Mouse (Mus musculus): ENCODE measurements at regions not wholly inside any gene's neighbourhood (a gene's known extent, or its start where the extent isn't known, plus 50 kb on each side); places are given as distances from the start of the nearest gene placed in this dataset.

- Histone ChIP-seq H3K9me3 (ENCODE audit: control insufficient read depth, low read length) (no peaks in the 10 kb centered on the region), H3K27me3 (ENCODE audit: control insufficient read depth, insufficient read depth, low read length) (no peaks in the 10 kb centered on the region), H3K9ac (replicated peaks; ENCODE audit: low read depth, low read length) (no peak overlapping the region), H3K4me2 (ENCODE audit: low read depth, low read length) (no peak overlapping the region), H3K4me1 (ENCODE audit: control insufficient read depth, insufficient read depth, low read length) (no peaks in the 10 kb centered on the region), H3K27ac (ENCODE audit: low read depth, low read length) (no peak overlapping the region), H3K36me3 (ENCODE audit: control insufficient read depth, insufficient read depth, low read length) (no peaks in the 10 kb centered on the region), H3K4me3 (ENCODE audit: low read depth, low read length) (no peak overlapping the region)
- peak; percentile 34; the same call in 1 of the 2 replicates for ATAC-seq (ENCODE audit: low read depth)
- WGBS: 43% methylated on average over 1 of the region's 1 CpGs
These were observed 162.4 kb downstream of the Sim1 start for GRCm38 (mm10) chr10:51056950-51057349.

- H3K36me3 ChIP-seq (ENCODE audit: control insufficient read depth, insufficient read depth, low read length): no peaks in the 10 kb centered on the region
- ATAC-seq (ENCODE audit: low read depth): no peak
- no peaks in the 10 kb centered on the region for H3K9me3 ChIP-seq (ENCODE audit: control insufficient read depth, low read length)
- H3K4me1 ChIP-seq (ENCODE audit: control insufficient read depth, insufficient read depth, low read length): no peaks in the 10 kb centered on the region
- H3K4me2 ChIP-seq (ENCODE audit: low read depth, low read length): no peak overlapping the region
- 90% methylated on average over 5 of the region's 5 CpGs for WGBS
- no peaks in the 10 kb centered on the region for H3K27me3 ChIP-seq (ENCODE audit: control insufficient read depth, insufficient read depth, low read length)
- no peak overlapping the region for H3K9ac ChIP-seq (replicated peaks; ENCODE audit: low read depth, low read length)
- no peak overlapping the region for H3K4me3 ChIP-seq (ENCODE audit: low read depth, low read length)
- no peak overlapping the region for H3K27ac ChIP-seq (ENCODE audit: low read depth, low read length)
These were observed 163.8 kb downstream of the Sim1 start for GRCm38 (mm10) chr10:51058333-51058732.

- Histone ChIP-seq H3K9me3 (ENCODE audit: control insufficient read depth, low read length) (no peaks in the 10 kb centered on the region), H3K4me3 (ENCODE audit: low read depth, low read length) (no peak overlapping the region), H3K9ac (replicated peaks; ENCODE audit: low read depth, low read length) (no peak overlapping the region), H3K36me3 (ENCODE audit: control insufficient read depth, insufficient read depth, low read length) (no peaks in the 10 kb centered on the region), H3K4me1 (ENCODE audit: control insufficient read depth, insufficient read depth, low read length) (no peaks in the 10 kb centered on the region), H3K4me2 (ENCODE audit: low read depth, low read length) (no peak overlapping the region), H3K27me3 (ENCODE audit: control insufficient read depth, insufficient read depth, low read length) (no peaks in the 10 kb centered on the region), H3K27ac (ENCODE audit: low read depth, low read length) (no peak overlapping the region)
- WGBS: 89% methylated on average over 1 of the region's 1 CpGs
- ATAC-seq (ENCODE audit: low read depth): no peak
These were observed 207.0 kb downstream of the Sim1 start for GRCm38 (mm10) chr10:51101590-51101989.

DNA sequence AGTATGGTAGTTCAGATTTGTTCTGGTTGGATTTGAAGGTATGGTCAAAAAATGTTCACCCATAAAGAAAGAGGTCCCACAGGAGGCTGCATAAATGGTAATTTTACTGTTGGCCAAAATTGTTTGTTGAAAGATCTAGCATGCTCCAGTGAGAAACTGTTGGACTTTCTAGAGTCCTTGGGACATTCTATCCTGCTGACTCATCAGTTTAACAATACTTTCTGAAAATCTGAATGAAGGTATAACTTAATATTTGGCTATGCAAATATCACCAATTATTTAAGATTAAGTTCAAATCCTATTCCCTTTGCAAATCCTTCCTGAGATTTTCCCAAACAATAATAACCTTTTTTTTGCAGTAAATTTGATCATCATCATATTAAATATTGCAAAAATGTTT is 257.3 kb downstream of the Sim1 start:
- ATAC-seq (ENCODE audit: low read depth): no peak
- Histone ChIP-seq H3K4me2 (ENCODE audit: low read depth, low read length) (no peak overlapping the region), H3K4me1 (ENCODE audit: control insufficient read depth, insufficient read depth, low read length) (no peaks in the 10 kb centered on the region), H3K4me3 (ENCODE audit: low read depth, low read length) (no peak overlapping the region), H3K27ac (ENCODE audit: low read depth, low read length) (no peak overlapping the region), H3K9me3 (ENCODE audit: control insufficient read depth, low read length) (no peaks in the 10 kb centered on the region), H3K36me3 (ENCODE audit: control insufficient read depth, insufficient read depth, low read length) (no peaks in the 10 kb centered on the region), H3K27me3 (ENCODE audit: control insufficient read depth, insufficient read depth, low read length) (no peaks in the 10 kb centered on the region), H3K9ac (replicated peaks; ENCODE audit: low read depth, low read length) (no peak overlapping the region)

DNA sequence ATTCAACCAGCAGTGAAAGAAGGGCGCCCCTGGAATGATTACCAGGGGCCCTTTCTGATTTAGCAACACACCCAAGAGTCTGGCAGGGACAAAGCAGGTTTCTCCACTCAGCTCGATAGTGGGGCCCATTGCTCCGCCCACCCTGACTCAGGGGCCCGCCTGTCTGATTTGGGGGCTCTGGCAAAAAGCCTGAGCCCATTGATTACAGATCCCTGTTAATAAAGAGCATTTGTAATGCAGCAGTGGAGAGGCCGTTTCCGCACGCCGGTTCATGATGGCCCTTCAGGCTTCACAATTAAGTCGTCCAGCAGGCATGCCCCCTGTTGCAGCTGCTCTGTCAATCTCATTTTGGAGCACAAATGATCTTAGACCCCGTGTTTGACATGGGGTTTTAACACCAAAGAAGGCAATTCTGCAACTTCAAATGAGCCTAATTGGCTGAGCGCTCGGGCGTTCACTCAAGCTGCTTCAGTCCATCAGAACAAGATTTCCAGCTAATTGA is 259.0 kb downstream of the Sim1 start:
- peak; percentile 90 for ATAC-seq (ENCODE audit: low read depth)
- no peaks in the 10 kb centered on the region for H3K27me3 ChIP-seq (ENCODE audit: control insufficient read depth, insufficient read depth, low read length)
- peak overlapping the region; percentile 22; the same call in 1 of the 2 replicates for H3K4me3 ChIP-seq (ENCODE audit: low read depth, low read length)
- no peaks in the 10 kb centered on the region for H3K9me3 ChIP-seq (ENCODE audit: control insufficient read depth, low read length)
- H3K9ac ChIP-seq (replicated peaks; ENCODE audit: low read depth, low read length): no peak overlapping the region
- H3K36me3 ChIP-seq (ENCODE audit: control insufficient read depth, insufficient read depth, low read length): no peaks in the 10 kb centered on the region
- peak overlapping the region; percentile 48 for H3K4me2 ChIP-seq (ENCODE audit: low read depth, low read length)
- H3K4me1 ChIP-seq (ENCODE audit: control insufficient read depth, insufficient read depth, low read length): no peaks in the 10 kb centered on the region
- no peak overlapping the region for H3K27ac ChIP-seq (ENCODE audit: low read depth, low read length)
- 12% methylated on average over 13 of the region's 13 CpGs for WGBS

DNA sequence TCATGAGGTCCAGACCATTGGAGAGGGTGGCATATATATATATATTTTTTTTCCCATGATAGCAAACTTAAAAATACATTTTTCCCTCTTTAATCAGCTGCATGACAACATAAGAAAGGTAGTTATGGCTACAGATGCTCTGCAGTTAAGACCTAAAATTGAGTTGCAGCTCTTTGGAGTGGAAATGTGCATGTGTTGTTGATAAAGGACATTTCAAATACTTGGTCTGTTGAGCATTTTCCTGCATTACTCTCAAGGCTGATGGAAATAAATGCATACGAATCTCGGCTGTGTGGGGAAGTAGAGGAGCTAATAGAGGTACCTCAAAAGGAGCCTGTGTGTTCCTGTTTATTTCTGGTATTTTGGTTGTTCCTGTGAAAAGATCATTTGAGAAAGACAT is 259.5 kb downstream of the Sim1 start:
- WGBS: 49% methylated on average over 2 of the region's 2 CpGs
- Histone ChIP-seq H3K4me2 (ENCODE audit: low read depth, low read length) (peak overlapping the region; percentile 48), H3K27ac (ENCODE audit: low read depth, low read length) (no peak overlapping the region), H3K4me1 (ENCODE audit: control insufficient read depth, insufficient read depth, low read length) (no peaks in the 10 kb centered on the region), H3K27me3 (ENCODE audit: control insufficient read depth, insufficient read depth, low read length) (no peaks in the 10 kb centered on the region), H3K9ac (replicated peaks; ENCODE audit: low read depth, low read length) (no peak overlapping the region), H3K36me3 (ENCODE audit: control insufficient read depth, insufficient read depth, low read length) (no peaks in the 10 kb centered on the region), H3K9me3 (ENCODE audit: control insufficient read depth, low read length) (no peaks in the 10 kb centered on the region), H3K4me3 (ENCODE audit: low read depth, low read length) (no peak overlapping the region)
- ATAC-seq (ENCODE audit: low read depth): no peak; the same call in 1 of the 2 replicates

DNA sequence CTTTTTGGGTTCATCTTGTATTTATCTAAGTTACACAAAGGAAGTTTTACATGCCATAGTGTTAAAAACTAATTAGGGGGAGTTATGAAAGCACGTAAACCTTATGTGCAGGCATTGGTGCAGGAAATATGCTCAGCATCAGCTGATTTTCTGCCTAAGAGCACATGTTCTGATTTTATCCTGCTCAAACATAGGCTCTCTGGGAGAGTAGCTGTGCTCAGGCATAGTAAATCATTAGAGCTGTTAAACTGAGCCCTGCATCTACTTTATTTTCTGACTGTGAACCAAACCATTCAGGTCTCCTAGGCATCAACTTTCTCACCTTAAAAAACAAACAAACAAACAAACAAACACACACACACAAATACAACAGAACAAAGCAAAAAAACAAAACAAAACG is 260.2 kb downstream of the Sim1 start:
- WGBS: 76% methylated on average over 2 of the region's 2 CpGs

GRCm38 (mm10) chr10:51173619-51174018 is 279.1 kb downstream of the Sim1 start:
- Histone ChIP-seq H3K4me2 (ENCODE audit: low read depth, low read length) (no peak overlapping the region), H3K36me3 (ENCODE audit: control insufficient read depth, insufficient read depth, low read length) (no peaks in the 10 kb centered on the region), H3K4me1 (ENCODE audit: control insufficient read depth, insufficient read depth, low read length) (no peaks in the 10 kb centered on the region), H3K4me3 (ENCODE audit: low read depth, low read length) (no peak overlapping the region), H3K27ac (ENCODE audit: low read depth, low read length) (no peak overlapping the region), H3K27me3 (ENCODE audit: control insufficient read depth, insufficient read depth, low read length) (no peaks in the 10 kb centered on the region), H3K9ac (replicated peaks; ENCODE audit: low read depth, low read length) (no peak overlapping the region), H3K9me3 (ENCODE audit: control insufficient read depth, low read length) (no peaks in the 10 kb centered on the region)
- WGBS: 85% methylated on average over 3 of the region's 3 CpGs
- ATAC-seq (ENCODE audit: low read depth): no peak

More for the DNA sequence above, 260.2 kb downstream of the Sim1 start:
- Histone ChIP-seq H3K4me2 (ENCODE audit: low read depth, low read length) (no peak overlapping the region), H3K9ac (replicated peaks; ENCODE audit: low read depth, low read length) (no peak overlapping the region), H3K4me3 (ENCODE audit: low read depth, low read length) (no peak overlapping the region), H3K4me1 (ENCODE audit: control insufficient read depth, insufficient read depth, low read length) (no peaks in the 10 kb centered on the region), H3K9me3 (ENCODE audit: control insufficient read depth, low read length) (no peaks in the 10 kb centered on the region), H3K27ac (ENCODE audit: low read depth, low read length) (no peak overlapping the region), H3K27me3 (ENCODE audit: control insufficient read depth, insufficient read depth, low read length) (no peaks in the 10 kb centered on the region), H3K36me3 (ENCODE audit: control insufficient read depth, insufficient read depth, low read length) (no peaks in the 10 kb centered on the region)
- no peak for ATAC-seq (ENCODE audit: low read depth)

- Histone ChIP-seq H3K27me3 (ENCODE audit: control insufficient read depth, insufficient read depth, low read length) (no peaks in the 10 kb centered on the region), H3K4me3 (ENCODE audit: low read depth, low read length) (no peak overlapping the region), H3K9me3 (ENCODE audit: control insufficient read depth, low read length) (no peaks in the 10 kb centered on the region), H3K9ac (replicated peaks; ENCODE audit: low read depth, low read length) (no peak overlapping the region), H3K4me2 (ENCODE audit: low read depth, low read length) (no peak overlapping the region), H3K27ac (ENCODE audit: low read depth, low read length) (no peak overlapping the region), H3K4me1 (ENCODE audit: control insufficient read depth, insufficient read depth, low read length) (no peaks in the 10 kb centered on the region), H3K36me3 (ENCODE audit: control insufficient read depth, insufficient read depth, low read length) (no peaks in the 10 kb centered on the region)
- 87% methylated on average over 3 of the region's 3 CpGs for WGBS
- no peak for ATAC-seq (ENCODE audit: low read depth)
These were observed 281.5 kb downstream of the Sim1 start for GRCm38 (mm10) chr10:51175993-51176577.

Measured in neural tube, embryonic 14.5 days (tissue).